Mouse (Mus musculus): ENCODE results near the gene Abhd4.

GRCm38 (mm10) chr14:54207924-54208323 lies 46.1 kb upstream of the Abhd4 start:
- TF ChIP-seq CTCF (IDR thresholded peaks at IDR 0.05) (no peak), EP300 (IDR thresholded peaks at IDR 0.05) (no peak)
